Mouse (Mus musculus) liver, embryonic 16.5 days (tissue): ENCODE results near the gene Lfng. TPM values are rescaled to one million over a fixed set of nuclear protein-coding genes. Genes with fewer than 3 reads are reported as not detected.

Experiments
- ATAC-seq: fragments of 200-750 bp; cut with Nextera tagmentation; 2 replicates; pipeline ENCODE4 v1.8.0; 2017; ENCODE audit warnings: low read depth, mild to moderate bottlenecking, moderate number of reproducible peaks, moderate library complexity
- H3K27ac ChIP-seq: fragments of 300-500 bp; sonication (generic); 2 replicates; pipeline ENCODE4 v1.5.1; 2014; ENCODE audit warnings: mild to moderate bottlenecking, low read length
- H3K27me3 ChIP-seq: fragments of 300-500 bp; sonication (generic); 2 replicates; pipeline ENCODE4 v1.6.1; 2014; ENCODE audit warnings: low read depth, low read length, mixed read lengths; ENCODE audit not compliant: control insufficient read depth, insufficient read depth
- H3K36me3 ChIP-seq: fragments of 300-500 bp; sonication (generic); 2 replicates; pipeline ENCODE4 v1.6.1; 2014; ENCODE audit warnings: mild to moderate bottlenecking; ENCODE audit not compliant: control insufficient read depth, insufficient read depth
- H3K4me1 ChIP-seq: fragments of 300-500 bp; sonication (generic); 2 replicates; pipeline ENCODE4 v1.6.1; 2014; ENCODE audit warnings: low read depth, low read length, mixed read lengths; ENCODE audit not compliant: control insufficient read depth
- H3K4me2 ChIP-seq: fragments of 300-500 bp; sonication (generic); 2 replicates; pipeline ENCODE4 v1.6.1; 2014; ENCODE audit warnings: low read depth, low read length, mixed read lengths
- H3K4me3 ChIP-seq: fragments of 300-500 bp; sonication (generic); 2 replicates; pipeline ENCODE4 v1.5.1; 2014; ENCODE audit warnings: low read depth, mild to moderate bottlenecking, low read length
- H3K9ac ChIP-seq: fragments of 300-500 bp; sonication (generic); 2 replicates; pipeline ENCODE4 v1.6.1; 2014; ENCODE audit warnings: low read depth, low read length
- H3K9me3 ChIP-seq: fragments of 300-500 bp; sonication (generic); replicated peaks from 2 replicates; pipeline ENCODE4 v1.6.1; 2016; ENCODE audit warnings: low read length; ENCODE audit not compliant: control insufficient read depth
- WGBS: fragments of 180-500 bp; shearing (Covaris S2); extraction: QIAGEN DNeasy Blood & Tissue Kit; methylation state at CpG from one replicate; pipeline ENCODE4 v1.1.7; 2014; ENCODE audit not compliant: insufficient replicate concordance; 5-methylcytosine and 5-hydroxymethylcytosine counted together
- polyA plus RNA-seq: library from polyadenylated mRNA; unstranded; fragments of >200 nt; fragmentation: Nextera tagmentation; extraction: Ambion mirVana; gene quantifications from 2 replicates; pipeline ENCODE4 v1.2.1, GENCODE M21; 2015

The Lfng gene
- polyA plus RNA-seq, result 8.3 and 9.7 TPM in 2 replicates

DNA sequence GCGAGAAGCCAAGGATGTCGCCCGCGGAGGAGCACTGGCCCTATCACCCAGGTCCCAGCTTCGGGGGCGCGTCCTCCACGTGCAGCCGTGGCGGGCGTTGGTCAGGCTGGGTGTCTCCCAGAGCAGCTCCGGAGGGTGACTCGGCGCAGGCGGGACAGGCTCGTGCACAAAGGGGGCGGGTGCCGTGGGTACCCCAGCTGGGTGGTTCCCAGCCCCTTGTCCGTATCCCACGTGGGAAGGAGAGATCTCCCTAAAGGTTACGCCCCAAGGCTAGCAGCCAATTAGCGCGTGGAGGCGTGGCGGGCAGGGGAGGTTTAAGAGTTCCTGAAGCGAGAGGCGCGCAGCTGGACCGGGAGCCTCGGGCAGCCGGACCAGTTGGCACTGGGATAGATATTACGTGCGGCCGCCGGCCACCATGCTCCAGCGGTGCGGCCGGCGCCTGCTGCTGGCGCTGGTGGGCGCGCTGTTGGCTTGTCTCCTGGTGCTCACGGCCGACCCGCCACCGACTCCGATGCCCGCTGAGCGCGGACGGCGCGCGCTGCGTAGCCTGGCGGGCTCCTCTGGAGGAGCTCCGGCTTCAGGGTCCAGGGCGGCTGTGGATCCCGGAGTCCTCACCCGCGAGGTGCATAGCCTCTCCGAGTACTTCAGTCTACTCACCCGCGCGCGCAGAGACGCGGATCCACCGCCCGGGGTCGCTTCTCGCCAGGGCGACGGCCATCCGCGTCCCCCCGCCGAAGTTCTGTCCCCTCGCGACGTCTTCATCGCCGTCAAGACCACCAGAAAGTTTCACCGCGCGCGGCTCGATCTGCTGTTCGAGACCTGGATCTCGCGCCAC is at the start of gene Lfng:
TSS of gene Lfng (plus strand) at position 320 of the 835 bp plus-strand sequence.
- ATAC-seq, result peak; percentile 92
- Histone ChIP-seq H3K27me3 (peaks cover 44% of the 10 kb centered on the region), H3K4me1 (peaks cover 56% of the 10 kb centered on the region), H3K36me3 (peaks cover under 1% of the 10 kb centered on the region), H3K9me3 (no peaks in the 10 kb centered on the region), H3K4me3 (peak within 1 kb of the TSS; percentile 71), H3K4me2 (peak within 1 kb of the TSS; percentile 90), H3K9ac (peak within 1 kb of the TSS; percentile 80), H3K27ac (peak within 1 kb of the TSS; percentile 78)
- WGBS, result under 1% methylated on average over 91 of the region's 91 CpGs

DNA sequence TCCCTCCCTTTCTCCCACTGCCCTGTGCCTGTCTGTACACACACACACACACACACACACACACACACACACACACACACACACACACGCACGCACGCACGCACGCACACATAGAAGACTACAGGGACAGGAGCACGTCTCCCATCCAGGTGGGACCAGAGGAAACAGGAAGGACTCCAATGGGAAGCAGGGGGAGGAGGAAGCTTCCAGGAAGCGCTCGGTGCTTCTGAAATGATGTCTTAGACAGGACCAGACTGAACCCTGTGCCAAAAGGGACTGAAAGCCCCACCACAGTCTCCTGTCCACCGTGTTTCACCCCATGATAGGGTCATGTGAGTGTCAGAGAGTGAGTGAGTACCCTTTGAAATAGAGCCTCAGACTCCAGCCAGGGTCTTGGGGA is 44.5 kb upstream of the Lfng start:
- no peak overlapping the region for H3K27ac ChIP-seq
- no peak overlapping the region for H3K4me3 ChIP-seq
- H3K4me2 ChIP-seq, result no peak overlapping the region
- H3K4me1 ChIP-seq, result peaks cover 29% of the 10 kb centered on the region
- H3K9me3 ChIP-seq, result no peaks in the 10 kb centered on the region
- no peaks in the 10 kb centered on the region for H3K36me3 ChIP-seq
- no peak overlapping the region for H3K9ac ChIP-seq
- no peak for ATAC-seq
- H3K27me3 ChIP-seq, result no peaks in the 10 kb centered on the region
- 75% methylated on average over 9 of the region's 9 CpGs for WGBS

DNA sequence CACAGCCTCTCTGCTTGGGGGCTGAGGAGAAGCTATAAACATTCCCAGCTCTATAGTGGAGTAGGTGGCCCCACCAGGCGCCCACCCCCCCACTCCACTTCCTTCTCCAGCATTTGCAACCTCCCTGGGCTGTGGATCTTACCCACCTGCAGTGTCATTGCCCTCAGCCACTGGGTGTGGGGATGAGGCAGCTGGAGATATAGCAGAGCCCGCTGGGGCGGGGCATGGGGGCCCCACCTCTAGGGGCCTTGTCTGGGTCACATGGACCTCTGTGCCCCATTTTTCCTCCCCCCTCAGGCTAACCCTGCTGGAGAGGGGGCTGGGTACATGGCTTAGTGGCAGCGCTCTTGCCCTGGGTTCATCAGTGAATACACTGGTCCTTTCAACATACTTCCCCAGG is 42.2 kb upstream of the Lfng start, which contains the start of gene Grifin:
TSS of gene Grifin (minus strand) at position 176 of the 400 bp plus-strand sequence.
- ATAC-seq, result peak; percentile 79
- no peak within 1 kb of the TSS for H3K27ac ChIP-seq
- no peaks in the 10 kb centered on the region for H3K36me3 ChIP-seq
- H3K4me3 ChIP-seq, result no peak within 1 kb of the TSS
- 42% methylated on average over 4 of the region's 4 CpGs for WGBS
- H3K9me3 ChIP-seq, result no peaks in the 10 kb centered on the region
- H3K4me1 ChIP-seq, result peaks cover 37% of the 10 kb centered on the region
- H3K27me3 ChIP-seq, result no peaks in the 10 kb centered on the region
- H3K4me2 ChIP-seq, result no peak within 1 kb of the TSS; the same call in 1 of the 2 replicates
- no peak within 1 kb of the TSS for H3K9ac ChIP-seq

DNA sequence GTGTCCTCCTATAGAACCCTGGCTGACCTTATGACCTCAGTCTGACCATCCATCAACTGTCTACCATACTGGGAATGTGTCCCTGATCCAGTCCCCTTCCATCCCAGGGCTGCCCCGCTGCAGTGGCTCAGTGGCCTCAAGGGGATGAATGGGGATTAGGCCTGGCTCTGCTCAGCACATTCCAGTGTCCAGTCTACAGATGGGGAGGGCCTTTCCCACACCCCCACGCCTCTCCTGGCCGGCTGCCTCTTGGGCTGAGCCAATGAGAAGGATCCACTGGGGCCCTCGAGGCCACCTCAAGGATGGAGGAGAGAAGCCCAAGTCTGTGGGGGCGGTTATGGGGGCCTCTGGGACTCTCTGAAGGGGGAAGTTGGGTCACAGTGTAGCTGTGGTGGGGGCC is 41.7 kb upstream of the Lfng start:
- Histone ChIP-seq H3K4me2 (no peak overlapping the region), H3K27ac (no peak overlapping the region), H3K4me1 (peaks cover 37% of the 10 kb centered on the region), H3K9ac (no peak overlapping the region), H3K36me3 (no peaks in the 10 kb centered on the region), H3K27me3 (no peaks in the 10 kb centered on the region), H3K4me3 (no peak overlapping the region), H3K9me3 (no peaks in the 10 kb centered on the region)
- 52% methylated on average over 5 of the region's 5 CpGs for WGBS
- 0 out of 2 replicates have a peak, but pooled peaks have one; percentile 10 for ATAC-seq

DNA sequence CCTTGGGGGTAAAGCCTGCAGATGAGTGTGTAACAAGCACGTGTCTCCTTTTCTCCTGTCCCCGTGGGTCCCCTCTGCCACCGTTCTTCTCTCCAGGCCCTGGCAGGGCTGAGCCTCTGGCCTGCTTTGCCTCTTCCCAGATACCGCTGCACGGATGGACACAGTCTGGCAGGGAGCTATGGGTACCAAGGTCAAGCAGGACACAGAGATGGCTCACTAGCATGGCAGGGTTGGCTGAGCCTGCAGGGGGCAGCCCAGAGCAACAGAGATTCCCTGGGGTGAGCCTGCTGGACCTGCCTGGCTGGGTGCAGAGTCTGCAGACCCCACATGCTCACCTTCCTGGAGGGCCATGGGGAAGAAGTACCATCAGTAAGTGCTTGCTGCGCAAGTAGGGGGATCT is 41.3 kb upstream of the Lfng start:
- Histone ChIP-seq H3K4me3 (no peak overlapping the region), H3K9me3 (no peaks in the 10 kb centered on the region), H3K36me3 (no peaks in the 10 kb centered on the region), H3K27ac (no peak overlapping the region), H3K4me2 (no peak overlapping the region), H3K4me1 (peaks cover 37% of the 10 kb centered on the region), H3K27me3 (no peaks in the 10 kb centered on the region), H3K9ac (no peak overlapping the region)
- 61% methylated on average over 6 of the region's 6 CpGs for WGBS
- ATAC-seq, result no peak

DNA sequence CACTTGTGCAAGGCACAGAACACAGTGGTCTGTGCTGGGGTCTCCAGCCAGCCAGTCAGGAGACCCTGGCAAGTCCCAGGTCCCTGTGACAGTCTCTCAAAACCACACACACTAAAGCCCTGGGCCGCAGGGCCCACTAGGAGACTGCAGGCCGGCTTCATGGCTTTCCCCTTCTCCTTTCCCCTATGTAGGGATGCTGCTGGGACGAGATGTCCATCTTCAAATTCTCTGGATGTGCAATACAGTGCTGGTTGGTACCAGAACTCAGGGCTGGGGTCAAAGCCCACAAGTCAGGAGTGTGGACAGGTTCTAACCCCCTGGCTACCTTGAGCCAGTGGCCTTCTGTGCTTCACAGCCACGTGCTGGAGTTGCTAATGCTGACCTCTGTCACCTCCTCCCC is 40.8 kb upstream of the Lfng start:
- WGBS, result 58% methylated on average over 4 of the region's 4 CpGs
- H3K4me1 ChIP-seq, result peaks cover 37% of the 10 kb centered on the region
- no peaks in the 10 kb centered on the region for H3K9me3 ChIP-seq
- H3K9ac ChIP-seq, result no peak overlapping the region
- no peaks in the 10 kb centered on the region for H3K27me3 ChIP-seq
- no peak overlapping the region for H3K4me2 ChIP-seq
- no peak overlapping the region for H3K4me3 ChIP-seq
- no peaks in the 10 kb centered on the region for H3K36me3 ChIP-seq
- ATAC-seq, result no peak
- H3K27ac ChIP-seq, result no peak overlapping the region

DNA sequence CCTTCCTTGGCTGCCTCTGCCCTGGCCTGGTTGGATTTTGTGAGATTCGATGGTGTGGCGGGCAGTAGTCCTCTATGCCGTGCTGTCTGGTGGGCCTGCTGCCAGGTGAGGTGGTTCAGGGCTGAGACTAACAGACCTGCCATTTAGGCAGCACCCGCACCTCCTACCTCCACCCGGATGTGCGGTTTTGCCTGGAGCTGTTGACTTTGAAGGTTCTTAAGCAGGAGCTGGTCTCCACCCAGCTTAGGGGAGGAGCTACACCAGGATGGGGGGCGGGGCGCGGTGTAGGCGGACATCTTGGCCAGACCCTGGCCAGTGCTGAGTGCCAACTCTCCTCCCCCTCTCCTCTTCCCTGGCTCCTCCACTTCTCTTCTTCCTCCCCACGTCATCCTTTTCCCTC is 39.8 kb upstream of the Lfng start:
- 0 out of 2 replicates have a peak, but pooled peaks have one; percentile 47 for ATAC-seq
- WGBS, result 39% methylated on average over 11 of the region's 11 CpGs
- Histone ChIP-seq H3K27ac (no peak overlapping the region; the same call in 1 of the 2 replicates), H3K36me3 (no peaks in the 10 kb centered on the region), H3K4me3 (no peak overlapping the region), H3K27me3 (no peaks in the 10 kb centered on the region), H3K4me1 (peaks cover 37% of the 10 kb centered on the region), H3K9me3 (no peaks in the 10 kb centered on the region), H3K9ac (0 out of 2 replicates have a peak overlapping the region, but pooled peaks have one; percentile 9), H3K4me2 (peak overlapping the region; percentile 34; the same call in 1 of the 2 replicates)

DNA sequence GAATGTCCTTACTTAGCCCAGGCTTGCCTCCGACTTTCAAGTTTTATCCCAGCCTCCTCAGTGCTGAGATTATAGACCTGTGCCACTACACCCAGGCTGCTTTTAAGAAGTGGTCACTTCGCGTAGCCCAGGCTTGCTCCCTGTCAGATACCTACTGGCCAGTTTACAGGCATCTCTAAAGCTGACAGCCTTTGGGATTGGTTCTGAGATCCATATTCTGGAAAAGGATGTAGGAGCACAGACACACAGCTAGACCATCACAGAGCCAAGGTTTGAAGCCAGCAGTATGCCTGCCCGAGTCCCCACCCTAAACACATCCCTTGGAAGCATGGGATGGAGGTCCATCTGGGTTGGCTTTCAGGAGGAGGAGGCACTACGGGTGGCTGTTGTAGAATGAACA is 39.4 kb upstream of the Lfng start:
- H3K36me3 ChIP-seq, result no peaks in the 10 kb centered on the region
- H3K4me1 ChIP-seq, result peaks cover 37% of the 10 kb centered on the region
- no peak overlapping the region for H3K4me2 ChIP-seq
- H3K9me3 ChIP-seq, result no peaks in the 10 kb centered on the region
- no peak overlapping the region for H3K9ac ChIP-seq
- H3K27ac ChIP-seq, result no peak overlapping the region; the same call in 1 of the 2 replicates
- no peak overlapping the region for H3K4me3 ChIP-seq
- no peaks in the 10 kb centered on the region for H3K27me3 ChIP-seq
- no peak for ATAC-seq
- WGBS, result 71% methylated on average over 5 of the region's 5 CpGs
